Mouse (Mus musculus) limb, embryonic 14.5 days (tissue): ENCODE results near the gene Mecom. TPM values are rescaled to one million over a fixed set of nuclear protein-coding genes. Genes with fewer than 3 reads are reported as not detected.

ENCODE experiments used
- ATAC-seq: fragments of 200-750 bp; cut with Nextera tagmentation; 2 replicates; pipeline ENCODE4 v1.8.0; 2017; ENCODE audit warnings: low read depth, moderate number of reproducible peaks, moderate TSS enrichment; ENCODE audit not compliant: low FRiP score
- DNase-seq: peaks from one replicate; pipeline ENCODE4 v3.0.0-alpha.2; 2015; ENCODE audit warnings: low spot score
- H3K27ac ChIP-seq: fragments of 300-500 bp; sonication (generic); replicated peaks from 2 replicates; pipeline ENCODE4 v1.5.1; 2014; ENCODE audit warnings: low read depth, mild to moderate bottlenecking, low read length, moderate library complexity, mixed read lengths
- H3K27me3 ChIP-seq: fragments of 300-500 bp; sonication (generic); 2 replicates; pipeline ENCODE4 v1.6.1; 2014; ENCODE audit warnings: low read length, mixed read lengths; ENCODE audit not compliant: control insufficient read depth, insufficient read depth
- H3K36me3 ChIP-seq: fragments of 300-500 bp; sonication (generic); 2 replicates; pipeline ENCODE4 v1.6.1; 2014; ENCODE audit warnings: mild to moderate bottlenecking, low read length, moderate library complexity, mixed read lengths; ENCODE audit not compliant: control insufficient read depth, insufficient read depth
- H3K4me1 ChIP-seq: fragments of 300-500 bp; sonication (generic); 2 replicates; pipeline ENCODE4 v1.6.1; 2014; ENCODE audit warnings: antibody characterized with exemption, low read length, mixed read lengths; ENCODE audit not compliant: control insufficient read depth, insufficient read depth
- H3K4me2 ChIP-seq: fragments of 300-500 bp; sonication (generic); replicated peaks from 2 replicates; pipeline ENCODE4 v1.6.1; 2014; ENCODE audit warnings: low read depth, mild to moderate bottlenecking, low read length, moderate library complexity; ENCODE audit not compliant: severe bottlenecking
- H3K4me3 ChIP-seq: fragments of 300-500 bp; sonication (generic); replicated peaks from 2 replicates; pipeline ENCODE4 v1.5.1; 2014; ENCODE audit warnings: low read length
- H3K9ac ChIP-seq: fragments of 300-500 bp; sonication (generic); 2 replicates; pipeline ENCODE4 v1.6.1; 2014; ENCODE audit warnings: mild to moderate bottlenecking, low read depth, low read length, moderate library complexity; ENCODE audit not compliant: severe bottlenecking
- H3K9me3 ChIP-seq: fragments of 300-500 bp; sonication (generic); 2 replicates; pipeline ENCODE4 v1.6.1; 2016; ENCODE audit warnings: low read length; ENCODE audit not compliant: control insufficient read depth
- POLR2A ChIP-seq: fragments of 200-500 bp; IDR thresholded peaks from 2 replicates; pipeline ENCODE4 v1.8.0; 2012; ENCODE audit warnings: inconsistent platforms, mild to moderate bottlenecking, moderate library complexity, borderline replicate concordance; ENCODE audit not compliant: insufficient read depth, insufficient read length; ENCODE audit errors: extremely low read depth
- WGBS: fragments of 180-500 bp; shearing (Covaris S2); extraction: QIAGEN DNeasy Blood & Tissue Kit; methylation state at CpG from one replicate; pipeline ENCODE4 v1.1.7; 2014; 5-methylcytosine and 5-hydroxymethylcytosine counted together
- polyA plus RNA-seq, 2 experiments: library from polyadenylated mRNA; depleted of rRNA in 1 of 2; stranded (reverse) in 1 of 2; unstranded in 1 of 2; fragments of >200 nt; fragmentation: Nextera tagmentation in 1 of 2; extraction: Ambion mirVana in 1 of 2; gene quantifications; 2 replicates each; pipeline versions ENCODE4 v1.2.1 to v1.2.3; 2012 to 2014

Gene Mecom
- polyA plus RNA-seq, 2 experiments: 35.8 to 42.2 TPM

GRCm38 (mm10) chr3:30307601-30308000 lies 240.2 kb downstream of the Mecom start:
- Histone ChIP-seq H3K36me3 (no peaks in the 10 kb centered on the region), H3K27ac (no peak overlapping the region), H3K9me3 (no peaks in the 10 kb centered on the region), H3K4me2 (no peak overlapping the region), H3K4me3 (no peak overlapping the region), H3K4me1 (peaks cover 8% of the 10 kb centered on the region; the same call in 1 of the 2 replicates), H3K9ac (no peak overlapping the region), H3K27me3 (no peaks in the 10 kb centered on the region)
- WGBS: 73% methylated on average over 6 of the region's 6 CpGs
- DNase-seq: no peak
- no peak for TF ChIP-seq POLR2A
- ATAC-seq: no peak

GRCm38 (mm10) chr3:30306080-30306479 lies 241.7 kb downstream of the Mecom start:
- 64% methylated on average over 3 of the region's 3 CpGs for WGBS
- peaks cover 13% of the 10 kb centered on the region; the same call in 1 of the 2 replicates for H3K4me1 ChIP-seq
- H3K9me3 ChIP-seq: no peaks in the 10 kb centered on the region
- H3K9ac ChIP-seq: no peak overlapping the region
- H3K36me3 ChIP-seq: no peaks in the 10 kb centered on the region
- DNase-seq (no peak), ATAC-seq (no peak)
- no peak for TF ChIP-seq POLR2A
- H3K27ac ChIP-seq: no peak overlapping the region
- H3K27me3 ChIP-seq: no peaks in the 10 kb centered on the region
- H3K4me3 ChIP-seq: no peak overlapping the region
- no peak overlapping the region for H3K4me2 ChIP-seq

- no peak for ATAC-seq
- H3K9me3 ChIP-seq: no peaks in the 10 kb centered on the region
- DNase-seq: no peak
- no peak overlapping the region for H3K4me3 ChIP-seq
- peaks cover 12% of the 10 kb centered on the region; the same call in 1 of the 2 replicates for H3K4me1 ChIP-seq
- no peak overlapping the region for H3K9ac ChIP-seq
- TF ChIP-seq POLR2A: no peak
- H3K4me2 ChIP-seq: no peak overlapping the region
- no peaks in the 10 kb centered on the region; the same call in 1 of the 2 replicates for H3K27me3 ChIP-seq
- H3K27ac ChIP-seq: no peak overlapping the region
- no peaks in the 10 kb centered on the region for H3K36me3 ChIP-seq
- 62% methylated on average over 1 of the region's 1 CpGs for WGBS
Measured at GRCm38 (mm10) chr3:30299460-30299859, 248.3 kb downstream of the Mecom start.

GRCm38 (mm10) chr3:30294433-30294832 lies 253.4 kb downstream of the Mecom start:
- no peak overlapping the region for H3K4me2 ChIP-seq
- no peak for ATAC-seq
- H3K9ac ChIP-seq: no peak overlapping the region
- H3K27me3 ChIP-seq: no peaks in the 10 kb centered on the region; the same call in 1 of the 2 replicates
- H3K4me3 ChIP-seq: no peak overlapping the region
- TF ChIP-seq POLR2A: no peak
- H3K36me3 ChIP-seq: no peaks in the 10 kb centered on the region
- WGBS: 88% methylated on average over 5 of the region's 5 CpGs
- no peak for DNase-seq
- peaks cover 3% of the 10 kb centered on the region; the same call in 1 of the 2 replicates for H3K4me1 ChIP-seq
- H3K27ac ChIP-seq: no peak overlapping the region
- H3K9me3 ChIP-seq: no peaks in the 10 kb centered on the region

GRCm38 (mm10) chr3:30286529-30286928 lies 261.3 kb downstream of the Mecom start:
- WGBS: 19% methylated on average over 4 of the region's 4 CpGs
- no peak overlapping the region for H3K9ac ChIP-seq
- DNase-seq (no peak), ATAC-seq (no peak)
- H3K9me3 ChIP-seq: no peaks in the 10 kb centered on the region
- no peaks in the 10 kb centered on the region for H3K27me3 ChIP-seq
- H3K27ac ChIP-seq: no peak overlapping the region
- H3K36me3 ChIP-seq: no peaks in the 10 kb centered on the region
- TF ChIP-seq POLR2A: no peak
- peaks cover 26% of the 10 kb centered on the region for H3K4me1 ChIP-seq
- no peak overlapping the region for H3K4me3 ChIP-seq
- no peak overlapping the region for H3K4me2 ChIP-seq

- H3K36me3 ChIP-seq: no peaks in the 10 kb centered on the region
- no peak overlapping the region for H3K4me3 ChIP-seq
- no peak overlapping the region for H3K27ac ChIP-seq
- peaks cover 22% of the 10 kb centered on the region for H3K4me1 ChIP-seq
- no peak overlapping the region for H3K9ac ChIP-seq
- 29% methylated on average over 4 of the region's 4 CpGs for WGBS
- H3K9me3 ChIP-seq: no peaks in the 10 kb centered on the region
- no peak overlapping the region for H3K4me2 ChIP-seq
- no peak for ATAC-seq
- no peak for DNase-seq
- H3K27me3 ChIP-seq: no peaks in the 10 kb centered on the region
- TF ChIP-seq POLR2A: no peak
Measured at GRCm38 (mm10) chr3:30284094-30284493, 263.7 kb downstream of the Mecom start.
